Mouse (Mus musculus): ENCODE data around the gene Ift27. TPM values are rescaled to one million over a fixed set of nuclear protein-coding genes. Genes with fewer than 3 reads are reported as not detected.

Ift27 gene
- total RNA-seq, 2 experiments from 2014 or later = 11.3 to 12.8 TPM

- intact Hi-C loops (cut with DNase I) = loop anchor here (10.0 kb wide), 1 partner anchor 183 kb away; no protein-coding TSS in a partner anchor
- DNase-seq = no peak
Observed at GRCm38 (mm10) chr15:78117731-78118130, 56.2 kb downstream of the Ift27 start.

GRCm38 (mm10) chr15:78116936-78117335 is 57.0 kb downstream of the Ift27 start:
- intact Hi-C loops (cut with DNase I) = loop anchor here (10.0 kb wide), 1 partner anchor 182 kb away; no protein-coding TSS in a partner anchor
- DNase-seq = no peak

GRCm38 (mm10) chr15:78116244-78116643 is 57.7 kb downstream of the Ift27 start:
- intact Hi-C loops (cut with DNase I) = loop anchor here (10.0 kb wide), 1 partner anchor 181 kb away; no protein-coding TSS in a partner anchor
- DNase-seq = no peak

Other genes starting within 250 kb of the Ift27 start
- 100 to 1,000 TPM; 234 to 248 TPM for gene Txn2, start 245.1 kb downstream of the Ift27 start, total RNA-seq (2021)
- under 1 TPM; 0.41 to 0.59 TPM for gene Foxred2, start 217.4 kb downstream of the Ift27 start, total RNA-seq (2021)
- gene Eif3d, start 203.3 kb downstream of the Ift27 start, total RNA-seq (2021) = 10 to 100 TPM; 72.3 to 75.6 TPM
- gene Cacng2, start 54.1 kb downstream of the Ift27 start, total RNA-seq (2021) = not detected
- gene Pvalb, start 32.3 kb upstream of the Ift27 start, total RNA-seq (2021) = under 1 TPM in 1 of 2 experiments, not detected in 1; 0.29 TPM
- gene Ncf4, start 70.7 kb upstream of the Ift27 start, total RNA-seq (2021) = 1 to 10 TPM; 2.5 to 2.9 TPM
- gene Csf2rb2, start 131.6 kb upstream of the Ift27 start, total RNA-seq (2021) = 1 to 10 TPM in 1 of 2 experiments, under 1 TPM in 1; 0.76 to 1.7 TPM
- gene Csf2rb, start 151.6 kb upstream of the Ift27 start, total RNA-seq (2021) = 1 to 10 TPM; 2.2 to 3.1 TPM
- not detected for gene Tex33, start 221.8 kb upstream of the Ift27 start, total RNA-seq (2021)
- gene Tst, start 231.8 kb upstream of the Ift27 start, total RNA-seq (2021) = 10 to 100 TPM; 11.2 to 13.7 TPM
- 10 to 100 TPM; 28.1 to 31.0 TPM for gene Mpst, start 232.3 kb upstream of the Ift27 start, total RNA-seq (2021)